Mouse (Mus musculus) kidney, adult 2 months (tissue): ENCODE results near the gene Imp4.

Experiments
- CTCF ChIP-seq: fragments of 200-500 bp; conservative IDR thresholded peaks from 2 replicates; pipeline ENCODE4 v1.5.1; 2011; ENCODE audit warnings: low read depth, mild to moderate bottlenecking, control low read depth, low read length, moderate library complexity, mixed read lengths; ENCODE audit not compliant: insufficient read depth, insufficient read length
- POLR2A ChIP-seq: fragments of 200-500 bp; IDR thresholded peaks from one replicate; pipeline ENCODE4 v1.6.1; 2011; ENCODE audit warnings: low read depth, low read length, control low read depth

DNA sequence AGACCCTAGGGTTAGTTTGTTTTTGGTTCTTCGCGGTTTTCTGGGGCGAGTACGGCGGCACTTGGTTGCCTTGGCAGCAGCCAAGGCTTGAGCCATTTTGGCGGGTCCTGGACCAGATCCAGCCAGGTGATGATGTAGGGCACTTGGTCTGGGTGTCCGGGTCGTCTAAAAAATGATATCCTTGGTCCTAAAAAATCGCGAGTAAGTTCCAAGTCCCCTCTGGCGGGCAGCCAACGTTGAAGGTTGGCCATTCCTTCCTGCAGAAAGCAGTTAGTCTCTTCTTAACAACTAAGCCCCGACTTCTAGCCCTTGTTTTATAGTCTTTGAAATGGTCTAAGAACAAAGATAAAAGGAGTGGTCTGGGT lies 7.3 kb upstream of the Imp4 start:
- TF ChIP-seq POLR2A (no peak), CTCF (no peak)
